Mouse (Mus musculus) ES-E14 (cell line): ENCODE measurements around the gene Rapgef2.

ENCODE experiments used
- CHD2 ChIP-seq: IDR thresholded peaks from 2 replicates; pipeline ENCODE4 v1.6.1; 2014; ENCODE audit warnings: mild to moderate bottlenecking, low read depth, low read length, inconsistent platforms
- MAFK ChIP-seq: IDR thresholded peaks from 2 replicates; pipeline ENCODE4 v1.6.1; 2014; ENCODE audit warnings: mild to moderate bottlenecking, low read depth, low read length, inconsistent platforms; ENCODE audit not compliant: insufficient read depth
- ZC3H11A ChIP-seq: IDR thresholded peaks from 2 replicates; pipeline ENCODE4 v1.6.1; 2012; ENCODE audit warnings: low read depth, mild to moderate bottlenecking, inconsistent platforms, low read length, borderline replicate concordance
- ZNF384 ChIP-seq: IDR thresholded peaks from 2 replicates; pipeline ENCODE4 v1.6.1; 2012; ENCODE audit warnings: low read depth, low read length, inconsistent platforms

GRCm38 (mm10) chr3:79180086-79180485 is 106.2 kb downstream of the Rapgef2 start:
- TF ChIP-seq CHD2 (no peak), ZC3H11A (no peak), ZNF384 (no peak), MAFK (no peak)
